Mouse (Mus musculus) hindbrain, postnatal 0 days (tissue): ENCODE results near the gene Rfc5. TPM values are rescaled to one million over a fixed set of nuclear protein-coding genes. Genes with fewer than 3 reads are reported as not detected.

ENCODE experiments used
- ATAC-seq: fragments of 200-750 bp; cut with Nextera tagmentation; 2 replicates; pipeline ENCODE4 v1.8.0; 2017; ENCODE audit warnings: mild to moderate bottlenecking, moderate TSS enrichment, moderate library complexity
- DNase-seq: peaks from one replicate; pipeline ENCODE4 v3.0.0-alpha.2; 2015; ENCODE audit warnings: low spot score
- H3K27ac ChIP-seq: fragments of 300-500 bp; sonication (generic); 2 replicates; pipeline ENCODE4 v1.5.1; 2014; ENCODE audit warnings: mild to moderate bottlenecking
- H3K27me3 ChIP-seq: fragments of 300-500 bp; sonication (generic); 2 replicates; pipeline ENCODE4 v1.6.1; 2014; ENCODE audit warnings: low read length, mixed read lengths; ENCODE audit not compliant: insufficient read depth
- H3K36me3 ChIP-seq: fragments of 300-500 bp; sonication (generic); 2 replicates; pipeline ENCODE4 v1.6.1; 2014; ENCODE audit warnings: low read length, mixed read lengths; ENCODE audit not compliant: insufficient read depth
- H3K4me1 ChIP-seq: fragments of 300-500 bp; sonication (generic); 2 replicates; pipeline ENCODE4 v1.6.1; 2014; ENCODE audit warnings: antibody characterized with exemption, low read length, mixed read lengths; ENCODE audit not compliant: insufficient read depth
- H3K4me2 ChIP-seq: fragments of 300-500 bp; sonication (generic); 2 replicates; pipeline ENCODE4 v1.6.1; 2014; ENCODE audit warnings: low read depth, mild to moderate bottlenecking, low read length, moderate library complexity, mixed read lengths
- H3K4me3 ChIP-seq: fragments of 300-500 bp; sonication (generic); 2 replicates; pipeline ENCODE4 v1.5.1; 2014; ENCODE audit warnings: low read length
- H3K9ac ChIP-seq: fragments of 300-500 bp; sonication (generic); replicated peaks from 2 replicates; pipeline ENCODE4 v1.6.1; 2014; ENCODE audit warnings: mild to moderate bottlenecking, low read length, moderate library complexity, mixed read lengths
- H3K9me3 ChIP-seq: fragments of 300-500 bp; sonication (generic); 2 replicates; pipeline ENCODE4 v1.6.1; 2016; ENCODE audit warnings: low read length, mixed read lengths
- CTCF ChIP-seq: IDR thresholded peaks from 2 replicates; pipeline ENCODE4 v1.5.1; 2016; ENCODE audit warnings: antibody characterized with exemption, control low read depth, low read depth
- WGBS: fragments of 180-500 bp; shearing (Covaris S2); extraction: QIAGEN DNeasy Blood & Tissue Kit; methylation state at CpG from one replicate; pipeline ENCODE4 v1.1.7; 2014; 5-methylcytosine and 5-hydroxymethylcytosine counted together
- polyA plus RNA-seq: library from polyadenylated mRNA; unstranded; fragments of >200 nt; fragmentation: Nextera tagmentation; extraction: Ambion mirVana; gene quantifications from 2 replicates; pipeline ENCODE4 v1.2.1, GENCODE M21; 2015
- total RNA-seq: library from RNA; depleted of rRNA; stranded (reverse); fragments of >200 nt; gene quantifications from 2 replicates; pipeline ENCODE4 v1.2.3, GENCODE M21; 2014

Rfc5 gene
- total and polyA plus RNA-seq, 2 experiments from 2014 or later, result 16.6 to 26.5 TPM

DNA sequence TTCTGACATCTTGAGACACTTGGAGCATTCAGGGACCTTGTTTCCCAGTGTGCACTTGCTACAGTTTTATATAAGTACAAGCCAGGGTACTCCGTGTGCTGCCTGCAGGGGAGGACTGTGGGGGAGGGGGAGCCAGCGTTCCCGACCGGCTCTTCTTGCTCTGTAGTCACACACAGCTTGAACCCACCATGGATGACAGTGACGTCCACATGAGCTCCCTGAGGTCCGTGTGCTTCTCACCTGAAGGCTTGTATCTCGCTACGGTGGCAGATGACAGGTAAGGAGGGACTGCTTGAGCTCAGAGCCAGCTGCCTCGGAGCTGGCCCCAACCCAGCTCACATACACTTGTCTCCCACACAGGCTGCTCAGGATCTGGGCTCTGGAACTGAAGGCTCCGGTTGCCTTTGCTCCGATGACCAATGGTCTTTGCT, 12.5 kb downstream of the Rfc5 start:
- peaks cover 56% of the 10 kb centered on the region for H3K36me3 ChIP-seq

DNA sequence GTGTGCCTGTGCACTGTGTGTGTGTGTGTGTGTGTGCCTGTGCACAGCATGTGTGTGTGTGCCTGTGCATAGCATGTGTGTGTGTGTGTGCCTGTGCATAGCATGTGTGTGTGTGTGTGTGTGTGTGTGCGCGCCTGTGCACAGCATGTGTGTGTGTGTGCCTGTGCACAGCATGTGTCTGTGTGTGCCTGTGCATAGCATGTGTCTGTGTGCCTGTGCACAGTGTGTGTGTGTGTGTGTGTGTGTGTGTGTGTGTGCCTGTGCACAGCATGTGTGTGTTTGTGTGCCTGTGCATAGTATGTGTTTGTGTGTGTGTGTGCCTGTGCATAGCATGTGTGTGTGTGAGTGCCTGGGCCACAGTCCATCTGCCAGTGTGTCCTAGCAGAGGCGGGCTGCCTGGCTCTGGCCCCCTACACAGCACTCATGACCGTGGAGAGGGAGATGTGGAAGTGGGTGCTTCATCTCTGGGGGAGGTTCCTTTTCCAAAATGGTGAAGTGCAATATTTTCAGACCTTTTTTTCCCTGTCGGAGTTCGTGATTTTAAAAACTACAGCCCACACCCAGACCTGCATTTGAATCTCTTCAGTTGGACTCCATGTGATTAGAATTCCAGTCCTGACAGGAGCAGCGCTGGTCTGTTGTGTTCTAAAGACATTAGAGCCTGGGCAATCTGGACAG, 14.3 kb downstream of the Rfc5 start:
- DNase-seq, result no peak
- Histone ChIP-seq H3K9ac (no peak overlapping the region), H3K27ac (no peak overlapping the region), H3K4me1 (no peaks in the 10 kb centered on the region), H3K4me3 (no peak overlapping the region), H3K36me3 (peaks cover 63% of the 10 kb centered on the region), H3K27me3 (no peaks in the 10 kb centered on the region), H3K4me2 (no peak overlapping the region), H3K9me3 (no peaks in the 10 kb centered on the region)
- TF ChIP-seq CTCF, result no peak
- ATAC-seq, result no peak
- 85% methylated on average over 7 of the region's 7 CpGs for WGBS

More for the DNA sequence above, 12.5 kb downstream of the Rfc5 start:
- no peak for TF ChIP-seq CTCF
- no peak for DNase-seq
- H3K4me1 ChIP-seq, result no peaks in the 10 kb centered on the region
- H3K27me3 ChIP-seq, result no peaks in the 10 kb centered on the region
- no peak overlapping the region for H3K4me3 ChIP-seq
- 67% methylated on average over 11 of the region's 11 CpGs for WGBS
- H3K27ac ChIP-seq, result no peak overlapping the region
- no peak for ATAC-seq
- no peak overlapping the region for H3K9ac ChIP-seq
- H3K9me3 ChIP-seq, result no peaks in the 10 kb centered on the region
- H3K4me2 ChIP-seq, result no peak overlapping the region

GRCm38 (mm10) chr5:117373418-117373817, 15.4 kb downstream of the Rfc5 start:
- H3K36me3 ChIP-seq, result peaks cover 57% of the 10 kb centered on the region
- H3K4me2 ChIP-seq, result no peak overlapping the region
- no peak overlapping the region for H3K9ac ChIP-seq
- H3K9me3 ChIP-seq, result no peaks in the 10 kb centered on the region
- no peak overlapping the region for H3K4me3 ChIP-seq
- no peak for TF ChIP-seq CTCF
- no peaks in the 10 kb centered on the region for H3K4me1 ChIP-seq
- DNase-seq (no peak), ATAC-seq (no peak)
- no peak overlapping the region for H3K27ac ChIP-seq
- no peaks in the 10 kb centered on the region for H3K27me3 ChIP-seq
- 90% methylated on average over 9 of the region's 9 CpGs for WGBS

- ATAC-seq (no peak), DNase-seq (no peak)
- no peak for TF ChIP-seq CTCF
- Histone ChIP-seq H3K4me2 (no peak overlapping the region), H3K4me1 (no peaks in the 10 kb centered on the region), H3K36me3 (peaks cover 59% of the 10 kb centered on the region), H3K27me3 (no peaks in the 10 kb centered on the region), H3K9me3 (no peaks in the 10 kb centered on the region), H3K4me3 (no peak overlapping the region), H3K27ac (no peak overlapping the region), H3K9ac (no peak overlapping the region)
- WGBS, result 68% methylated on average over 10 of the region's 10 CpGs
Measured at GRCm38 (mm10) chr5:117370592-117370991, 18.3 kb downstream of the Rfc5 start.

GRCm38 (mm10) chr5:117367206-117367605, 21.6 kb downstream of the Rfc5 start:
- DNase-seq, result no peak
- ATAC-seq, result no peak
- TF ChIP-seq CTCF, result no peak
- H3K27me3 ChIP-seq, result no peaks in the 10 kb centered on the region
- WGBS, result 50% methylated on average over 8 of the region's 8 CpGs
- no peaks in the 10 kb centered on the region for H3K9me3 ChIP-seq
- no peaks in the 10 kb centered on the region for H3K4me1 ChIP-seq
- H3K36me3 ChIP-seq, result peaks cover 49% of the 10 kb centered on the region
- no peak overlapping the region for H3K4me3 ChIP-seq
- no peak overlapping the region for H3K27ac ChIP-seq
- no peak overlapping the region for H3K4me2 ChIP-seq
- no peak overlapping the region for H3K9ac ChIP-seq

DNA sequence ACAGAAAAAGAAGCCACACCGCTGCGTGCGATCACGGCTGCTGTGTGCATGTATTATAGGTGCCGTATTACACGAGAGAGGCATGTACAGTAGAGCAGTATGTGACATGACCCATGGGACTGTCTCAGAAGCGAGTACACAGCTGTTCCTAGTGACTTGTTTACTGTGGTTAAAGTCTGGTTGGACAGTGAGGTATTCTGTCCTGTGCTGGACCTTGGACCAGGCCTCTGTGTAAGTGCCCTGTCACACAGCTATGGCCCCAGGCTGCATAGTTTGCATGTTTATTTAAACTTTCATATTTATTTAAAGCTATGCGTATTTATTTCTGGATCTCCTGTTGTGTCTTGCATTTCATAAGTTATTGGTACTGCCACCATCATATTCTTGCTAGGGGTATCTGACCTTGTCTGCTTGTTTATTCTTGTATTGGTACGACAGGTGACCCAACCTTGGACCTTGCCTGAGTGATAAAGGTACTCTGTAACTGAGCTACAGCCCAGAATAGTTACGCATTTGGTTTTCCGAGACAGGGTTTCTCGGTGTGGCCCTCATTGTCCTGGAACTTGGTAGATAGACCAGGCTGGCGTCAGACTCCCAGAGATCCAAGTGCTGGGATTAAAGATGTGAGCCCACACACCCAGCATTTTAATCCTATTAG, 22.8 kb downstream of the Rfc5 start:
- WGBS, result 92% methylated on average over 13 of the region's 13 CpGs
- Histone ChIP-seq H3K4me3 (no peak overlapping the region), H3K27ac (no peak overlapping the region), H3K27me3 (no peaks in the 10 kb centered on the region), H3K9me3 (no peaks in the 10 kb centered on the region), H3K4me2 (no peak overlapping the region), H3K4me1 (peaks cover 1% of the 10 kb centered on the region; the same call in 1 of the 2 replicates), H3K36me3 (peaks cover 37% of the 10 kb centered on the region), H3K9ac (no peak overlapping the region)
- no peak for DNase-seq
- TF ChIP-seq CTCF, result no peak
- no peak for ATAC-seq

DNA sequence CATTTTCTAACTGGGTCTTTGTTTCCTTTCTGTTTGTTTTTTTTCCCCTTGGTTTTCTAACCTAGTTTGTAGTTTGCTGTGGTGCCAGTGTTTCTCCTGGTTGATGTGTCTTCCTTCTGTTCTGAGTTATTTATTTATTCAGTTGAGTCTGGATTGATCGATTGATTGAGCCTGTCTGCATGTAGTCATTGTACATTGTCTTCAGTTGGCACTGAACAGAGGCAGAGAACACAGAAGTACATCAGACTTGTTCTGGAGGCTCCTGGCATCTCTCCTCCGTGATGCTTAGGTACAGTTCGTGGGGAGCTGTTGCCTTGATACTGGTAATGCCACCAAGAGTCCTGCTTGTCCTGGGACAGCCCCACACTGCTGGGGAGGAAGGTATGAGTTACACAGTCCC, 24.0 kb downstream of the Rfc5 start:
- Histone ChIP-seq H3K4me3 (no peak overlapping the region), H3K4me2 (no peak overlapping the region), H3K27ac (no peak overlapping the region), H3K27me3 (no peaks in the 10 kb centered on the region), H3K4me1 (peaks cover 9% of the 10 kb centered on the region; the same call in 1 of the 2 replicates), H3K9me3 (no peaks in the 10 kb centered on the region), H3K9ac (no peak overlapping the region), H3K36me3 (peaks cover 26% of the 10 kb centered on the region)
- no peak for TF ChIP-seq CTCF
- no peak for DNase-seq
- 67% methylated on average over 3 of the region's 3 CpGs for WGBS
- no peak for ATAC-seq
